Mouse (Mus musculus) midbrain, embryonic 13.5 days (tissue): Measurements from ENCODE around the gene Ttc17. TPM values are rescaled to one million over a fixed set of nuclear protein-coding genes. Genes with fewer than 3 reads are reported as not detected.
A peak's percentile ranks its signal among the peaks of the same experiment; 100 is the strongest.

Experiments used
- ATAC-seq: fragments of 200-750 bp; cut with Nextera tagmentation; 2 replicates; pipeline ENCODE4 v1.8.0; 2017; ENCODE audit warnings: mild to moderate bottlenecking, moderate TSS enrichment, moderate library complexity
- H3K27ac ChIP-seq: fragments of 300-500 bp; sonication (generic); 2 replicates; pipeline ENCODE4 v1.5.1; 2015; ENCODE audit warnings: inconsistent platforms, mild to moderate bottlenecking, moderate library complexity
- H3K27me3 ChIP-seq: fragments of 300-500 bp; sonication (generic); 2 replicates; pipeline ENCODE4 v1.6.1; 2015; ENCODE audit warnings: mild to moderate bottlenecking, inconsistent platforms
- H3K36me3 ChIP-seq: fragments of 300-500 bp; sonication (generic); 2 replicates; pipeline ENCODE4 v1.6.1; 2015; ENCODE audit warnings: mild to moderate bottlenecking, inconsistent platforms
- H3K4me1 ChIP-seq: fragments of 300-500 bp; sonication (generic); replicated peaks from 2 replicates; pipeline ENCODE4 v1.6.1; 2015; ENCODE audit warnings: inconsistent platforms
- H3K4me2 ChIP-seq: fragments of 300-500 bp; sonication (generic); replicated peaks from 2 replicates; pipeline ENCODE4 v1.6.1; 2015; ENCODE audit warnings: moderate library complexity, mild to moderate bottlenecking, inconsistent platforms
- H3K4me3 ChIP-seq: fragments of 300-500 bp; sonication (generic); replicated peaks from 2 replicates; pipeline ENCODE4 v1.5.1; 2015; ENCODE audit warnings: mild to moderate bottlenecking, inconsistent platforms
- H3K9ac ChIP-seq: fragments of 300-500 bp; sonication (generic); replicated peaks from 2 replicates; pipeline ENCODE4 v1.6.1; 2015; ENCODE audit warnings: mild to moderate bottlenecking, inconsistent platforms
- H3K9me3 ChIP-seq: fragments of 300-500 bp; sonication (generic); 2 replicates; pipeline ENCODE4 v1.6.1; 2016; ENCODE audit warnings: mild to moderate bottlenecking, inconsistent platforms
- WGBS: fragments of 180-500 bp; shearing (Covaris S2); methylation state at CpG from one replicate; pipeline ENCODE4 v1.1.7; 2015; 5-methylcytosine and 5-hydroxymethylcytosine counted together
- microRNA counts: library from miRNA; unstranded; fragments of <30 nt; microRNA quantifications from one replicate; lab custom pipeline; 2016
- microRNA-seq: library from miRNA; unstranded; fragments of <30 nt; microRNA quantifications from one replicate; pipeline ENCODE4, GENCODE M21; 2016
- polyA plus RNA-seq: library from polyadenylated mRNA; unstranded; fragments of >200 nt; fragmentation: Nextera tagmentation; extraction: Ambion mirVana; gene quantifications from 2 replicates; pipeline ENCODE4 v1.2.1, GENCODE M21; 2015

Gene Ttc17
- polyA plus RNA-seq, 1 experiment from 2014 or later = 21.7 TPM

GRCm38 (mm10) chr2:94264631-94265098 is 141.8 kb downstream of the Ttc17 start:
- Histone ChIP-seq H3K9ac (peak overlapping the region; percentile 54), H3K4me3 (peak overlapping the region; percentile 39), H3K36me3 (no peaks in the 10 kb centered on the region), H3K4me1 (peaks cover 50% of the 10 kb centered on the region), H3K27me3 (no peaks in the 10 kb centered on the region), H3K9me3 (no peaks in the 10 kb centered on the region), H3K27ac (peak overlapping the region; percentile 91), H3K4me2 (peak overlapping the region; percentile 77)
- WGBS = under 1% methylated on average over 12 of the region's 12 CpGs
- peak; percentile 55 for ATAC-seq

GRCm38 (mm10) chr2:94264006-94264405 is 142.5 kb downstream of the Ttc17 start:
- Histone ChIP-seq H3K9me3 (no peaks in the 10 kb centered on the region), H3K36me3 (no peaks in the 10 kb centered on the region), H3K9ac (peak overlapping the region; percentile 50; the same call in 1 of the 2 replicates), H3K4me2 (peak overlapping the region; percentile 77), H3K4me3 (peak overlapping the region; percentile 39), H3K4me1 (peaks cover 50% of the 10 kb centered on the region), H3K27ac (peak overlapping the region; percentile 91), H3K27me3 (no peaks in the 10 kb centered on the region)
- ATAC-seq = peak; percentile 2; the same call in 1 of the 2 replicates
- WGBS = 0% methylated on average over 2 of the region's 2 CpGs

- Histone ChIP-seq H3K4me2 (peak overlapping the region; percentile 77), H3K27me3 (no peaks in the 10 kb centered on the region), H3K4me1 (peaks cover 50% of the 10 kb centered on the region), H3K4me3 (peak overlapping the region; percentile 39), H3K27ac (0 out of 2 replicates have a peak overlapping the region, but pooled peaks have one; percentile 26), H3K9me3 (no peaks in the 10 kb centered on the region), H3K36me3 (no peaks in the 10 kb centered on the region), H3K9ac (peak overlapping the region; percentile 52; the same call in 1 of the 2 replicates)
- WGBS = under 1% methylated on average over 14 of the region's 14 CpGs
- no peak for ATAC-seq
These were observed 143.0 kb downstream of the Ttc17 start for GRCm38 (mm10) chr2:94263530-94263937.

- H3K9me3 ChIP-seq = no peaks in the 10 kb centered on the region
- peak overlapping the region; percentile 77 for H3K4me2 ChIP-seq
- peaks cover 50% of the 10 kb centered on the region for H3K4me1 ChIP-seq
- H3K27ac ChIP-seq = 0 out of 2 replicates have a peak overlapping the region, but pooled peaks have one; percentile 26
- peak overlapping the region; percentile 39 for H3K4me3 ChIP-seq
- ATAC-seq = no peak
- peak overlapping the region; percentile 52; the same call in 1 of the 2 replicates for H3K9ac ChIP-seq
- WGBS = 3% methylated on average over 12 of the region's 13 CpGs
- no peaks in the 10 kb centered on the region for H3K36me3 ChIP-seq
- H3K27me3 ChIP-seq = no peaks in the 10 kb centered on the region
These were observed 143.5 kb downstream of the Ttc17 start for GRCm38 (mm10) chr2:94262917-94263529.

GRCm38 (mm10) chr2:94254102-94254501 is 152.4 kb downstream of the Ttc17 start:
- no peak overlapping the region for H3K9ac ChIP-seq
- no peaks in the 10 kb centered on the region for H3K27me3 ChIP-seq
- 25% methylated on average over 3 of the region's 3 CpGs for WGBS
- no peaks in the 10 kb centered on the region for H3K36me3 ChIP-seq
- no peaks in the 10 kb centered on the region for H3K4me1 ChIP-seq
- no peak overlapping the region for H3K4me3 ChIP-seq
- H3K9me3 ChIP-seq = no peaks in the 10 kb centered on the region
- H3K27ac ChIP-seq = no peak overlapping the region
- ATAC-seq = no peak
- no peak overlapping the region for H3K4me2 ChIP-seq

MicroRNAs within 50 kb of the gene (microRNA counts, 519-probe panel; counts per million panel counts)
- 2,500 counts per million, percentile 62 among the panel's probes with 10 or more counts for microRNA mmu-miR-670 (lab: Ali Mortazavi, UCI)

Small RNA genes lying within 50 kb of the gene (microRNA-seq; reads per million reads assigned to microRNA genes)
- gene Mir670 = 132 reads per million, percentile 55 among the genes with 10 or more reads in this experiment

Other genes starting within 250 kb of the Ttc17 start
- 122 and 131 TPM in 2 replicates for gene Hsd17b12, start 248.7 kb downstream of the Ttc17 start, polyA plus RNA-seq
- gene Api5, start 31.4 kb upstream of the Ttc17 start, polyA plus RNA-seq = 135 and 143 TPM in 2 replicates